Mouse (Mus musculus): ENCODE results near the gene Tceal3.
"Not testable (repeated sequence)": the region's sequence is repeated elsewhere in the genome, so short reads cannot be mapped to it uniquely, and the experiment has no call there.

Tceal3 gene

DNA sequence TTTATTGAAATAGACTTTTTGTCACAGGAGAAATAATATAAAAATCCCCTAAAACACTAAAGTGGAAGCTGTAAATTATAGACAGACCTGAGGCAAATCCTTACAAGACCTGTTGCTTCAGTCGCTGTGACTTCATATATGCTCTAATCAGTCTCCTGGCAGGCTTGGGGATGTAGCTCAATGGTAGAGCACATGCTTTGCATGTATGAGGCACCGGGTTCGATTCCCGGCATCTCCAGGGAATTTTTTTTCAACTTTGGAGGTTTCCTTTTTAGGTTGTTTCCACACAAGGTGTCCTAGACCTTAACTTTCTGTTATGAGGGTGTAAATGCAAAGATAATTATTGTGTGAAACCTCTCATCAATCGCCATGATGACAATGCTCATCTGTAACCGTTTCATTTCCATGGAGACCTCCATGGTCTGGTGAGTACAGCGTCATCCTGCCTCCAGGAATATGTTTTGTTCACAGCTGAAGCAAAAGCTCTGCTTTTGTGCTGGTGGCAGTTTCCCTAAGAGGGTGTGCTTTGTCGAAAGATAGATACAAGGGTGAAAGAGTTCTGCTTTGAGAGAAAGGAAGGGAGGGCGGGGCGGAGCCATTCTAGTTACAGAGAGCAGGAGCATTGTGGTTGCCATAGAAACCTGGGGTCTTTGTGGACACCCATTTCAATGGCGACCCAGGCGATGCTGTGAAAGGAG, at the start of gene Tceal3:
Gene Tceal3, plus strand, starts transcription at position 644 of the 698 bp plus-strand sequence.
- no peak for DNase-seq

- not testable (repeated sequence) for DNase-seq
Observed at GRCm38 (mm10) chrX:136543956-136544355, 46.7 kb upstream of the Tceal3 start, which contains the start of gene Kir3dl2. Kir3dl2 (minus strand) TSS chrX:136544056.

DNA sequence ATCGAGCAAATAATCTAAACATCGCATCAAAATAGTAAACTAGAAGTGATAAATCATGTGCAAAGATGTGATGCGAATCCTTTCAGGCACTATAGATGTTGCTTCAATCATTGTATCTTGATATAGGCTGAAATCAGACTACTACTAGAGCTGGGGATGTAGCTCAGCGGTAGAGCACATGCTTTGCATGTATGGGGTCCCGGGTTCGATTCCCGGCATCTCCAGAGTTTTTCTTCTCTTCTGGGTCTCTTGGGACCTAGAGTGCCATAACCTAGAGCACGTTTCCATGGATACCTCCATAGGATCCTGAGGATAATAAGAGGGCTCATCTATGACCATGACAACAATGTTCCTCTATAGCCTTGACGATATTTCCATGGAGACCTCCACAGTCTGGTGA, 21.5 kb upstream of the Tceal3 start:
- DNase-seq, result not testable (repeated sequence)

DNA sequence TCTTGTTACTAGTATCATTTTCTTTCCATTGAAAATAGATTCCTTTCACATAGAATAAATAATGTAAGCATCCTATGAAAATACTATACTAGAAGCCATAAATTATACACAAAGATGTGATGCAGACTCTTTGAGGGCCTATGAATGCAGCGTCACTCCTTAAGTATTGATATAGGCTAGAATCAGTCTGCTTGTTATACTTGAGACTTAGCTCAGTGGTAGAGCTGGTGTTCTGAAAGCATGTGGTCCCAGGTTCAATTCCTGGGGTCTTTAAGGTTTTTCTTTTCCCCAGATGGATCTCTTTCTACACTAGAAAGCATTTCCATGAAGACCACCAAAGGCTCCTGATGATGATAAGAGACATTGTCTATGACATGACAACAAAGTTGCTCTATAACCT, 6.0 kb upstream of the Tceal3 start:
- no peak for DNase-seq

- no peak for DNase-seq
Observed at GRCm38 (mm10) chrX:136590897-136591257, 235 bp downstream of the Tceal3 start.

- peak; percentile 36 for DNase-seq
Observed at GRCm38 (mm10) chrX:136599416-136599815, 8.8 kb downstream of the Tceal3 start.

GRCm38 (mm10) chrX:136606951-136607350, 16.3 kb downstream of the Tceal3 start:
- no peak for DNase-seq

DNA sequence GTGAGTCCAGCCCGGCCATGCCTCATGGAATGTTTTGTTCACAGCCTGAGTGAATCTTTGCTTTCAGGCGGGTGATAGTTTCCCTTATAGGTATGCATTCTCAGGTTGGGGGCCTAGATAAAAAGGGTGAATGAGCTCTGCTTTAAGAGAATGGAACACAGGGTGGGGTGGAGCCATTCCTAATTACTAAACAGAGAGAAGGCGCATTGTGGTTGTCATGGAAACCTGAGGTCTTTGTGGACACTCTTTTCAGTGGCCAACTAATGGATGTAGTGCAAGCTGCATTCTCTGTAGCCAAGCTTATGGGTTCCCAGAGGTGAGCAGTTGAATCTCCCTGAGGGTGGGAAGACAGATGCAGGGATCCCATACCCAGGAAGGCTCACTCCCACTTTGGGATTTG, 16.8 kb downstream of the Tceal3 start:
- no peak for DNase-seq

GRCm38 (mm10) chrX:136611346-136611745, 20.7 kb downstream of the Tceal3 start:
- no peak for DNase-seq

GRCm38 (mm10) chrX:136615889-136616288, 25.2 kb downstream of the Tceal3 start:
- DNase-seq, result peak; percentile 19

- peak; percentile 60 for DNase-seq
Observed at GRCm38 (mm10) chrX:136624905-136625569, 34.4 kb downstream of the Tceal3 start.

DNA sequence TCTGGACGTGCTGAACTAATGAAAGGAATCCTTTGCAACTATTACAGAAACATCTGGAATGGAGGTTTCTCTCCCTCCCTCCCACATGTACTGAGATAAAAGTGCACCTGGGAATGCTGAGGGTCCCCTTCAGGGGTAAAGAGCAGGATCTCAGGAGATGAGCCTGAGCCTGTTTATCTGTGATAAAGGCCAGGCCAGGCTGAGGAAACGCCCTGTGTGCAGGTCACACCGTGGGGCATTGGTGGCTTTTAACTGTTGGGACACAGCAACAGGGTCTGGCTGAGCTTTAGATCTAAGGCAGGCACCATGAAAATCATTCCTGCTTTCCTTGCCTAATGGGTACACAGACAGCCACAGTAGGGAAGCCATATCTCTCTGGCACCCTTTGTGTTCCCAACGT, 35.3 kb downstream of the Tceal3 start:
- no peak for DNase-seq

GRCm38 (mm10) chrX:136635116-136635515, 44.5 kb downstream of the Tceal3 start:
- DNase-seq, result no peak

GRCm38 (mm10) chrX:136639754-136640153, 49.1 kb downstream of the Tceal3 start:
- no peak for DNase-seq

DNA sequence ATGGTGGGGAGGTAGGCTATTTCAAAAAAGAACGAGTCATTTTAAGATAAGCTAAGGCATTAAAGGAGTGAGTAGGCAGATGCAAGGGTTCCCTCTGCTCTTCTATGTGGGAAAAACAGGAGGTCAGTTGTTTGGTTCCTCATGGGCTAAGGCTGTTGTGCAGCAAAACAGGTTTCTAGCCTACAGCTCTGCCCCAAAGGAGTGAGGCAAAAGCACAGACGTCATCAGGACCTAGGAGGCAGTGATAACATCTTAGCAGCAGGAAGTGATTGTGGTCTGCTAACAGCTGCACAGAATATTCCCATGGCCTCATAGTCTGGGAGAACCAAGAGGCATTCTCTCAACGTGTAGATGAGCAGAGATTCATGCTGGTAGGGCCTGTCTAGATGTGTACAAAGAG, 55.2 kb downstream of the Tceal3 start:
- DNase-seq, result not testable (repeated sequence)

GRCm38 (mm10) chrX:136666281-136666706, 75.7 kb downstream of the Tceal3 start:
- no peak for DNase-seq

GRCm38 (mm10) chrX:136666762-136667464, 76.3 kb downstream of the Tceal3 start:
- not testable (repeated sequence) for DNase-seq

DNA sequence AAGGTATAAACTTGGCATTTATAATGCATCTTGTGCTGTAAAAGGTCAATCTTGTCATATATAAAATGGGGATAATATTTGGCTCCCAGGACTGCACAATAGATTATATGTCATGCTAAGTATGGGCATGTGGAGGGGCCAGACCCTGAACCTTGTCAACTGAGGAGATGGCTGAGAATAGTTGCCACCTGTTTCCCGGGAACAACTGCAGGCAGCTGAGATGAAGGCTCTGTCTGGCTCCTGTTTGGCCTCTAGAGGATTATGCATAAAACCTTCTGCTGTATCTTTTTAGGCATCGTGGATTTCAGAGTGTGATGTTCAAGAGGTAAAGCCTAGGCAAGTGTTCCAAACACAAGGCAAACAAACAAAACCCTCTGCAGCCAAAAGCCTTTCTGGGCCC, 78.2 kb downstream of the Tceal3 start:
- no peak for DNase-seq

DNA sequence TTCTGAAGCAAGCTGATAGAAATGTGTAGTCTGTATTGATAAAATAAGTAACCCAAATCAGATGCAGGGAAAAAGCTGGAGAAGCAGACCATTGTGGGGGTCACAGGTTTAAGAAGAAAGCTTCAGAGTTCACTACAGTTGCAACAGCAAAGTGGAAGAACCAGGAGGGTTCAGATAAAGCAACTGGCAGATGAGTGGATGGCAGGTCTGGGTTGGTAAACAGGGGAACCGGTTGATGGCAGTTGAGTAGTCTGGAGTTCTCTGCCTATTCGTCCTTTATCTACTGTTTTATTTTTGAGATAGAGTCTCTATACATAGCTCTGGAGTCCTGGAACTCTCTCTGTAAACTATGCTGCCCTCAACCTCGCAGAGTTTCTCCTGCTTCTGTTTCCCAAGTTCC, 90.3 kb downstream of the Tceal3 start:
- DNase-seq, result no peak

- DNase-seq, result not testable (repeated sequence)
Observed at GRCm38 (mm10) chrX:136691606-136692293, 101.1 kb downstream of the Tceal3 start.

- no peak for DNase-seq
Observed at GRCm38 (mm10) chrX:136692294-136692675, 101.6 kb downstream of the Tceal3 start.

DNA sequence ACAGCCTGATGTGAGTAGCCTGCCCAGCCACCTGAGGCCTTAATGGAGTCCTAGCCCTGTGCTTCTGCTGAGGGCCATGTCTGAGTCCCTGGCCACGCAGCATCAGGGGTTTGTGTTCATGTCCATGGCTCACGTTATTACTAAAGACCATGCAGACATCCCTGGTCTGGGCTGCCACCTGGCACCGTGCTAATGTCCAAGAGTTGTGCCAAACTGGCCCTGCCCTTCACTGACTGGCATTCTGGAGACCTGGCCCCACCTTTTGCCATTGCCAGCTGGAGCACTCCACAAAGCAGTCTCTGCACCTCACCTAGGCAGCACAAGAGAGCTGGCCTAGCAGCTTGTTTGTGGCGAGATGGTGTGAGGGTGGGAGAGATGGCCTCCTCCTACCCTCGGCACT, 102.6 kb downstream of the Tceal3 start:
- DNase-seq, result no peak

DNA sequence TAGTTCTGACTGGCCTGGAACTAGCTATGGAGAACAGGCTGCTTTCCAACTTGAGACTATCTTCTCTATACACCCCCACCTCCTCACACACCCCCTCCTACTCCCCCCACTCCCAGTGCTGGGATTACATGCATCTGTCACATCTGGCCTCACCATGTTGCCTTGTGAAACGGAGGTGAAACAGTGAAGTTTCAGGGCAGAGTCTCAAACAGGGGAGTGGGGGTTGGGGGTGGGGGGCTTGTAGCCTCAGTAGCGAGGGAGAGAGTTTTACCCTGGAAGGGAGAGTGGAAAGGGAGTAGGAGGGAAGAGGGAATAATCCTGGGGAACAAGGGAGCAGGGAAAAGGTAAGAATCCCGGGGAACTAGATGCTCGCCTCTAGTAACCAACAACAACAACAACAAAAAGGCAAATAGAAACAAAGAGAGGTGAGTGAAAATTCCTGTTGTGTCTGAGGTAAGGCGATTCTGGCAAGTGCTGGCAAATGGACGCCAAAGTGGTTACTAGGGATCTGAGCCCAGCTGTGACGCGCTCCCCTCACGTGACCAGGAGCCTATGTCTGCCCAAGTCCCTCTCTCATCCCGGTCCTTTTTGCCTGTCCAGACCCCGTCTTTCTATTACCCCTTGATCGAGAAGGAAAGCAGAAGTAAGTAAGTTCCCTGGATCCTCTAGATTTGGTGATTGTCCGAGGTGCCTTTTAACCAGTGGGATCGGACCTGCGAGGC, 117.0 kb downstream of the Tceal3 start, which contains the start of gene Tceal1:
Gene Tceal1, plus strand, starts transcription at position 537 of the 722 bp plus-strand sequence.
- no peak for DNase-seq
